Mouse (Mus musculus): ENCODE measurements at regions not wholly inside any gene's neighbourhood (a gene's known extent, or its start where the extent isn't known, plus 50 kb on each side); places are given as distances from the start of the nearest gene placed in this dataset.
A peak's percentile ranks its signal among the peaks of the same experiment; 100 is the strongest.
"Not testable (repeated sequence)": the region's sequence is repeated elsewhere in the genome, so short reads cannot be mapped to it uniquely, and the experiment has no call there.

- WGBS = 84% methylated on average over 4 of the region's 4 CpGs
- Histone ChIP-seq H3K36me3 (no peaks in the 10 kb centered on the region), H3K9ac (no peak overlapping the region), H3K9me3 (no peaks in the 10 kb centered on the region), H3K4me3 (no peak overlapping the region), H3K4me2 (replicated peaks) (no peak overlapping the region), H3K27me3 (no peaks in the 10 kb centered on the region), H3K27ac (no peak overlapping the region), H3K4me1 (no peaks in the 10 kb centered on the region)
- no peak for ATAC-seq (ENCODE audit: low FRiP score, low read depth)
These were observed 51.3 kb downstream of the Gm21897 start for GRCm38 (mm10) chr16:15368383-15369163.

DNA sequence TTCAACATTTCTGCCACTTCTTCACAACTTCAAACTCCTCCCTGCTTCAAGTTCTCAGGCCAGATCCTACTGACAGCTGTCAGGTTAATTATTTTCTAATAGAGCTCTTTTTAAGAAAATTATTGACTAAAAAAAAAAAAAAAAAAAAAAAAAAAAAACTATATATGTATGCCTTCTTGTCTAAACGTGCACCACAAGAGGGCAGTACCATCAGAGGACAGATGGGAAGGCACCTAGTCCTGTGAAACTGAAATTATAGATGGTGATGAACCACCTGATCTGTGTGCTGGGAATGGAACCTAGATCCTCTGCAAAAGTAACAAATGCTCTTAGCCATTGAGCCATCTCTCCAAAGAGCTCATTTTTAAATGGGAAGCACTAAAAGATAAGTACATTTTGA, 55.6 kb downstream of the Gm21897 start:
- Histone ChIP-seq H3K9me3 (no peaks in the 10 kb centered on the region), H3K27me3 (no peaks in the 10 kb centered on the region), H3K27ac (no peak overlapping the region), H3K36me3 (no peaks in the 10 kb centered on the region), H3K4me2 (replicated peaks) (no peak overlapping the region), H3K4me3 (no peak overlapping the region), H3K4me1 (no peaks in the 10 kb centered on the region), H3K9ac (no peak overlapping the region)
- 23% methylated on average over 1 of the region's 1 CpGs for WGBS
- ATAC-seq (ENCODE audit: low FRiP score, low read depth) = no peak

- H3K4me1 ChIP-seq = no peaks in the 10 kb centered on the region
- H3K9ac ChIP-seq = no peak overlapping the region
- no peak overlapping the region for H3K27ac ChIP-seq
- H3K9me3 ChIP-seq = no peaks in the 10 kb centered on the region
- ATAC-seq (ENCODE audit: low FRiP score, low read depth) = no peak
- no peak overlapping the region for H3K4me2 ChIP-seq (replicated peaks)
- no peaks in the 10 kb centered on the region for H3K36me3 ChIP-seq
- no peak overlapping the region for H3K4me3 ChIP-seq
- WGBS = 73% methylated on average over 1 of the region's 1 CpGs
- H3K27me3 ChIP-seq = no peaks in the 10 kb centered on the region
These were observed 56.7 kb downstream of the Gm21897 start for GRCm38 (mm10) chr16:15373961-15374360.

DNA sequence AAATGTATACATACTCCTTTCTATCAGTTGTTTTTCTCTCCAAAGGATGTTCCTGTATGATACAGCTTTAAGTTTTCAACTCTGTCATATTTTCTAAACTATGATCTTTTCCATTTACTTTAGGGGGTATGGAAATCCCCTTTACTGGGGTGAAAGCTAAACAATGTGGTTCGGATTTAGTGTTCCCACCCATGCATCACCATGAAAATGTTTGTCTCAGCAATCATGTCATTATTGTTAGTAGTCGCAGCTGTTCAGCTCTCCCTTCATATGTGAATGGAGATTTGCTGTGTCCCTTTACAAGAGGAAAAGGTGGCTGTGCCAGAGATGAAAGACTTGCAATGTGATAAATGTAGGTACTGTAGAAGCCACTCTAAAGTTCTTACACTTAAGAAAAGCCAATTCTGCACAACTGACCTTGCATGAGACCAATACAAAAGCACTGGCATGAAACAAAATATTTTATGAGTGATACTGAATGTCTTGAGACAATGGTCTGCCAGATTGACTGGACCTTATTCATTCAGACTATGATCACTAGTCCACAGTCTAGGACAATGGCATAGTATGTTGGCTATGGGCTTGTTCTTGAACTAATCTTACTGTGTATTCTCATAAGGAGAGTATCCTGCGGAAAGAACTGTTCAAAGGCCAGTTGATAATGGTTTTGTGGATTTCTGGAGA, 68.4 kb downstream of the Gm21897 start:
- Histone ChIP-seq H3K4me1 (0 out of 2 replicates have a peak, but pooled peaks cover 12% of the 10 kb centered on the region), H3K4me2 (replicated peaks) (no peak overlapping the region), H3K9ac (no peak overlapping the region), H3K27ac (peak overlapping the region; percentile 75), H3K4me3 (no peak overlapping the region), H3K27me3 (no peaks in the 10 kb centered on the region), H3K36me3 (no peaks in the 10 kb centered on the region), H3K9me3 (no peaks in the 10 kb centered on the region)
- ATAC-seq (ENCODE audit: low FRiP score, low read depth) = peak; percentile 35
- 58% methylated on average over 3 of the region's 3 CpGs for WGBS

DNA sequence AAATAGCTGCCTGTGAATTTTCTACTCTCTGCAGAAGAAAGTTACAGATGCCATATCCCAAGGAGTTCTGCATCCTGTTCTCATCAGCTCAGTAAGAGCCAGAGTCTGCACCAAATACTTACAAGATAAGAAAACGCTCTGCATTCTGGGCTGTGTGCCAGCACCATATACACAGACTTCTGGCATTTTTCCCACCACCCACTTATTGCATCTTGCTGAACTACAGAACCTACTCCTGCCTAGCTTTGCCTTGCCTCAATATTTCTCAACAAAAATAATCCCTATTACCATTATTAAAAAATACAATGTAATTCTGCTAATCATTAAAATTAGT, 69.0 kb downstream of the Gm21897 start:
- 13% methylated on average over 1 of the region's 1 CpGs for WGBS
- H3K27ac ChIP-seq = peak overlapping the region; percentile 75
- ATAC-seq (ENCODE audit: low FRiP score, low read depth) = peak; percentile 78

GRCm38 (mm10) chr16:15389892-15390291, 72.6 kb downstream of the Gm21897 start:
- H3K4me2 ChIP-seq (replicated peaks) = no peak overlapping the region
- 0 out of 2 replicates have a peak, but pooled peaks cover 12% of the 10 kb centered on the region for H3K4me1 ChIP-seq
- no peak overlapping the region for H3K4me3 ChIP-seq
- H3K9me3 ChIP-seq = no peaks in the 10 kb centered on the region
- WGBS = 50% methylated on average over 1 of the region's 1 CpGs
- no peaks in the 10 kb centered on the region for H3K27me3 ChIP-seq
- no peak overlapping the region for H3K9ac ChIP-seq
- H3K36me3 ChIP-seq = no peaks in the 10 kb centered on the region
- H3K27ac ChIP-seq = no peak overlapping the region
- no peak for ATAC-seq (ENCODE audit: low FRiP score, low read depth)

More for the DNA sequence above, 69.0 kb downstream of the Gm21897 start:
- H3K27me3 ChIP-seq = no peaks in the 10 kb centered on the region
- no peak overlapping the region for H3K4me3 ChIP-seq
- no peak overlapping the region for H3K4me2 ChIP-seq (replicated peaks)
- H3K9me3 ChIP-seq = no peaks in the 10 kb centered on the region
- H3K4me1 ChIP-seq = 0 out of 2 replicates have a peak, but pooled peaks cover 12% of the 10 kb centered on the region
- H3K9ac ChIP-seq = no peak overlapping the region
- no peaks in the 10 kb centered on the region for H3K36me3 ChIP-seq

DNA sequence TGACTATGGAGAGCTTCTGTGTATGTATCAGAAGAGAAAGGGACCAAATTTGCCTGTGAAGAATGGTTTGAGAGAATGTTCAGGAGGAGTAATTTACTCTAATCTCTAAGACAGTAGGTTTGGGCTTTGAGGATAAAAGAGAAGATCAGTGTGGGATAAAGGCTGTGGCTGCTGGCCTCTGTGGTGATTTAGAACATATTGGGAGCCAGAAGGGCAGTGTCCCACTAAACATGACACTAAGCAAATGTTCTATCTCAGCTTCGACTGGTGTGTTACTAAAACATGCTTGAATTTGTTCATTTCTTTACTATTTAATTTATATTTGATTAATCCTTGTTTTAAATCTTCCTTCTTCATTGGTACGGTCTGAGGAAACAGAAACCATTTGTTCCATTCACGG, 113.1 kb downstream of the Gm21897 start:
- Histone ChIP-seq H3K4me3 (no peak overlapping the region), H3K4me1 (0 out of 2 replicates have a peak, but pooled peaks cover 3% of the 10 kb centered on the region), H3K9ac (no peak overlapping the region), H3K27ac (no peak overlapping the region), H3K4me2 (replicated peaks) (no peak overlapping the region), H3K36me3 (no peaks in the 10 kb centered on the region), H3K9me3 (no peaks in the 10 kb centered on the region), H3K27me3 (no peaks in the 10 kb centered on the region)
- no peak for ATAC-seq (ENCODE audit: low FRiP score, low read depth)
- 62% methylated on average over 3 of the region's 3 CpGs for WGBS

- H3K4me1 ChIP-seq = 0 out of 2 replicates have a peak, but pooled peaks cover 3% of the 10 kb centered on the region
- no peaks in the 10 kb centered on the region for H3K9me3 ChIP-seq
- no peak for ATAC-seq (ENCODE audit: low FRiP score, low read depth)
- no peak overlapping the region for H3K4me2 ChIP-seq (replicated peaks)
- H3K4me3 ChIP-seq = no peak overlapping the region
- no peaks in the 10 kb centered on the region for H3K36me3 ChIP-seq
- no peaks in the 10 kb centered on the region for H3K27me3 ChIP-seq
- H3K27ac ChIP-seq = no peak overlapping the region
- H3K9ac ChIP-seq = no peak overlapping the region
These were observed 115.4 kb downstream of the Gm21897 start for GRCm38 (mm10) chr16:15432681-15433080.

GRCm38 (mm10) chr16:15462856-15463255, 145.6 kb downstream of the Gm21897 start:
- H3K4me1 ChIP-seq; H3K36me3 ChIP-seq; H3K4me2 ChIP-seq (replicated peaks); H3K27me3 ChIP-seq; H3K4me3 ChIP-seq; H3K9ac ChIP-seq; H3K9me3 ChIP-seq; ATAC-seq (ENCODE audit: low FRiP score, low read depth); H3K27ac ChIP-seq: not testable (repeated sequence)

DNA sequence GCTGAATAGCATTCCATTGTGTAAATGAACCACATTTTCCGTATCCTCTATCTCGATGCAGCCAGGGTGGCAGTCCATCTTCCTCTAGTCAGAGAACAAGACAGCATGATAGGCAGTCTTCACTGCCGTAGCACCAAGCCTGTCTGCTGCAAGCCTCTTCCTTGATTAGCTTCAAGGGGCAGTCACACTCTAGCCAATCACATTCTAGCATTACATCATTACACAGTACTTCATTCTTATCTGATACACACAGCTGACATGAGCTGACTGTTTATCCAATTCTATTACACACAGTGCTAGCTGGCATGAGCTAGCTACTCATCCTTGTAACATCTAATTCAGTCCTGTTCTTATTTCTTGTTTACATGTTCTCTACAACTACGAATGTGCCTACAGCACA, 156.6 kb downstream of the Gm21897 start:
- Histone ChIP-seq H3K27ac (no peak overlapping the region), H3K9ac (no peak overlapping the region), H3K9me3 (no peaks in the 10 kb centered on the region), H3K4me1 (no peaks in the 10 kb centered on the region), H3K36me3 (no peaks in the 10 kb centered on the region), H3K4me2 (replicated peaks) (no peak overlapping the region), H3K27me3 (no peaks in the 10 kb centered on the region), H3K4me3 (no peak overlapping the region)
- 83% methylated on average over 4 of the region's 4 CpGs for WGBS
- ATAC-seq (ENCODE audit: low FRiP score, low read depth) = no peak

DNA sequence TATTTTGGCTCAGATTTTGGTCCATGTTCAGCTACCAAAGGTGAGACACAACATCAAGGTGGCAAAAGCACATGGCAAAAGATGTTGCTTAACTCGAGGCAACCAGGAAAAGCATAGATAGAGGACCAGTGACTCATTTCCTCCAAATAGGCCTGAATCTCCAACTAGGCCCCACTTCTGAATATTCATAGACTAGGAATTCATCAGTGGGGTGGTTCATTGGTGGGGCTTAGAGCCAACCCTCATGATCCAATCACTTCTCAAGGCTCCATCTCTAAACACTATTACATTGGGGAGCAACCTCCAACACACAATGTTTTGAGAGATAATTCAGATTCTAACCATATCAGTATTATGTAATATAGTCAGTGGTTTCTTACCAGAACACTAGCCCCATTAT, 161.6 kb downstream of the Gm21897 start:
- H3K9ac ChIP-seq = no peak overlapping the region
- WGBS = 80% methylated on average over 1 of the region's 1 CpGs
- H3K4me1 ChIP-seq = no peaks in the 10 kb centered on the region
- no peak for ATAC-seq (ENCODE audit: low FRiP score, low read depth)
- H3K36me3 ChIP-seq = no peaks in the 10 kb centered on the region
- H3K4me3 ChIP-seq = no peak overlapping the region
- H3K9me3 ChIP-seq = no peaks in the 10 kb centered on the region
- H3K4me2 ChIP-seq (replicated peaks) = no peak overlapping the region
- H3K27me3 ChIP-seq = no peaks in the 10 kb centered on the region
- no peak overlapping the region for H3K27ac ChIP-seq

DNA sequence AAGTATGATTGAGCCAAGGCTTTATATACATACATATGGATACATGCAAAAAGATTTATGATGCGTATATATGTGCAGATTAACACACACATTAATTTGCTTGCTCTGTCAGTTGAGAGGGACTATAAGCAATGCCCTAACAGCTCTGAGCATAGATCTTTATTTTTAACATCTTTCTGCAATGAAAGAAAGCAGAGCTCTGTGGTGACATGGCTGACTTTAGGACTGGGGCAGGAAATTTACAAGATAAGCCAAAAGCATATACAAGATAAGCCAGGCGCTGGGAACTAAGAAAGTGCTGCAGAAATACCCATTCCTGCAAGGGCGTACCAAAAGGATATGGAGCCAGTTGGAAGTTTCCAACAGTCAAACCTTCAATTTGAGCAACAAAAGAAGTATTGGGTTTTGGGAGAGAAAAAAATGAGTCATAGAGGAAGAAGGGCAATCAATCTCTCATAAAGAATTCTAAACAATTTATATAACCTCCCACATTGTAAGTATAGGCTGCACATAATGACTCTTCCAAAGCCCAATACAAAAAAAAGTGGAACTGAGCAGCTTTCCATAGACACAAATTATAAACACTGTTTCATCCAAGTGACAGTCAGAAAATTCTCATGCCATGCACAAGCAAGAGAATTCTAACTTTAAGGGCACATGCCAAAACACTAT, 174.2 kb downstream of the Gm21897 start:
- Histone ChIP-seq H3K27ac (no peak overlapping the region), H3K36me3 (no peaks in the 10 kb centered on the region), H3K4me2 (replicated peaks) (no peak overlapping the region), H3K27me3 (no peaks in the 10 kb centered on the region), H3K4me1 (no peaks in the 10 kb centered on the region), H3K9ac (no peak overlapping the region), H3K9me3 (no peaks in the 10 kb centered on the region), H3K4me3 (no peak overlapping the region)
- WGBS = 86% methylated on average over 3 of the region's 3 CpGs
- ATAC-seq (ENCODE audit: low FRiP score, low read depth) = no peak
